Mouse (Mus musculus) gastrocnemius, postnatal 4 days (tissue): Measurements from ENCODE around the gene Gm10322. TPM values are rescaled to one million over a fixed set of nuclear protein-coding genes. Genes with fewer than 3 reads are reported as not detected.

Experiments
- DNase-seq, 2 experiments: peaks; one replicate each; pipeline ENCODE4 v3.0.0; 2021 to 2022; ENCODE audit warnings: low spot score in 2 of 2, mixed read lengths in 2 of 2
- total RNA-seq, 2 experiments: library from RNA; stranded (reverse); gene quantifications; 2 replicates each; pipeline ENCODE4 v1.2.3; 2021

The Gm10322 gene
- total RNA-seq, 2 experiments from 2014 or later: not detected

DNA sequence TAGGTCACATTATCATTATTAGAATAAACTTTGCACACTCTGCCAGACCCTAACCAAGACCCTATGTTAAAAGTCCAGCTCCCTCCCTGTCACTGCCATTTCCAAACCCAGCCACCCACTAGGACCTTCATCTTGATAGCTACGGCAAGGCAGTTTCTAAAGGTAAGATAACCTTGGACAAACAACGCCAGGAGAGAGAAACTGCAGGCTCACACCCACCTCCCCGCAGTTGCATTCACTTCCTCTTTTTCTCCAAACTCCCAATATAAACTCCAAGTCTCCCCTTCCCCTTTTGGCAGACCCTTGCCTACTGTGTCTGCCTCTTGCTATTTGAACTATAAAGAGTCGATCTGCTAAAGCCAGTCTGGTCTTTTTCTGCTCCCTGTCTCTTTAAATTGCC lies 29.3 kb downstream of the Gm10322 start:
- DNase-seq: no peak

- no peak for DNase-seq
Observed at GRCm38 (mm10) chr10:59646821-59647378, 31.0 kb downstream of the Gm10322 start.

DNA sequence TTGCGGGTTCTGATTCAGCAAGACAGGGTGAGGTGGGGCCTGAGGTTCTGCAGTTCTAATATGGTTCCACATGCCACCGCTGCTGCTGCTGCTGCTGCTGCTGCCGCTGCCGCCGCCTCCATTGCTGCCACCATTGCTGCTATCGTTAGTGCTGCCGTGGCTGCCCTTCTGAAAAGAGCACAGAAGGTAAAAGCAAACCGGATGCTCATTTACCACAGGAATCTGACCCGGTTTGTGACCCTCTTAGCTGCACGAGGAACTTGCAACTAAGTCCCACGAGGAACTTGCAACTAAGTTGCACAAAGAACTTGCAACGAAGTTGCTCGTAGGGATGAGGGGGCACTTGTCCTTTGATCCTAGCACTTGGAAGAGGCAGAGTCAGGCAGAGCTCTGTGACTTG lies 40.9 kb downstream of the Gm10322 start:
- no peak for DNase-seq

DNA sequence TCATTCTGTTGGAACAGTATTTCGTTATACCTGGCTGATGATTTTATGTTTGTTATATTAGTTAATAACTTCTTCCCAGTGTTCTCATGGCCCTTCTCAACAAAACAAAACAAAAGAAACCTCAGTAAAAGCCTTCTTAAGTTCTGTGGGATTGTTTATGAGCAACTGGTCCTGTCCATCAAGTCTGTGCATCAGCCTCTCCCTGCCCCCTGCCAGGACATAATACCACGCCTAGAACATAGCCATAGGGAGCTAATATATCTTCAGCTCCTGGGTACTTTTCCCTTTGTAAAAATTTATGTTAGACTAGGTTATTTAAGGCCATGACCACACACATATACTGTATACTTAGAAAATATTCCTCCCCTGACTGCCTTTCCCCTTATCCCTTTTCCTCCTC lies 48.9 kb downstream of the Gm10322 start:
- no peak for DNase-seq

DNA sequence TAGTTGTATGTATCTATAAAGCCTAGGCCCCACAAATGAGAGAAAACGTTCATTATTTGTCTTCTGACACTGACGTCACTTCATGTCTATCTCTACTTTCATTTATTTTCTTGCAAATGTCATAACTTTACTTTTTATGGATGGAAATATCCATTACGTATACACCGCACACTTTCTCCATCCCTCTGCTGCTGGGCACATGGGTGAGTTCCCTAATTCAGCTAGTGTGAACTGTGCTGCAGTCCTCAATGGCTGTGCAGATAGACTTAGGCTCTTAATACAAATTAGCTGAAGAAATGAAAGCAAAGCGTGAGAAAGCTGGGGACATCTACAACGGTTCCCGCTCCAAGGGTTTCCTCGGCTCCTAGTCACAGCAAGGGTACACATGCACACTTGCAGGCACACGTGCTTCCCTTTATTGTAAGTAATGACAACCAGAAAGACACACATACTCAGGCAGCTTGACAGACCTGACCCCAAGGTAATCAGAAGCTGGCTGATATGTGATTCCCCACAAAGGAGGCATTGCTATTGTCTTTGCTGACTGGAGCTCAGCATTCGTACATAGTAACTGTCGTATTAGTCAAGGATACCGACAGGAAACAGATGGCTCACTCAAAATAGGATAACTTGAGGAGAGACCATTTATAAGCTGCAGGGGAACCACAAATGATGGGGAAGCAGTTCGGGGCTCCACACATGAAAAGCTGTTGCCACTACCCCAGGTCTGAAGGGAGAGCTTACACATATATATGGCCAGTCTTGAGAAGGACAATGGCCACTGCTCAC lies 49.8 kb downstream of the Gm10322 start:
- DNase-seq: no peak

Other genes starting within 250 kb of the Gm10322 start
- 10 to 100 TPM; 66.6 to 73.1 TPM for gene Gm10273, start 220.4 kb upstream of the Gm10322 start, total RNA-seq
- gene Pla2g12b, start 212.4 kb upstream of the Gm10322 start, total RNA-seq: not detected
- gene Oit3, start 174.3 kb upstream of the Gm10322 start, total RNA-seq: under 1 TPM; 0.56 to 0.75 TPM
- gene Mcu, start 629 bp downstream of the Gm10322 start, total RNA-seq: 10 to 100 TPM; 81.5 to 87.4 TPM
- gene Micu1, start 86.4 kb downstream of the Gm10322 start, total RNA-seq: 100 to 1,000 TPM; 121 to 128 TPM